Mouse (Mus musculus) layer of hippocampus, adult 8-10 months (tissue): ENCODE measurements around the gene Tk2. TPM values are rescaled to one million over a fixed set of nuclear protein-coding genes. Genes with fewer than 3 reads are reported as not detected.
A peak's percentile ranks its signal among the peaks of the same experiment; 100 is the strongest.

Experiments used
- DNase-seq, 2 experiments: peaks; one replicate each; pipeline ENCODE4 v3.0.0; 2022; ENCODE audit warnings: low spot score in 2 of 2
- total RNA-seq, 4 experiments: library from RNA; stranded (reverse); gene quantifications; 2 replicates each; pipeline ENCODE4 v1.2.4; 2022

The Tk2 gene
- total RNA-seq, 4 experiments from 2014 or later: 39.2 to 46.1 (median 43.9) TPM

GRCm38 (mm10) chr8:104219806-104220205, 28.6 kb downstream of the Tk2 start:
- peak; percentile 51 to 84 for DNase-seq

- DNase-seq: peak in 1 of 2 experiments; percentile 25
Observed at GRCm38 (mm10) chr8:104219079-104219478, 29.3 kb downstream of the Tk2 start.

- no peak for DNase-seq
Observed at GRCm38 (mm10) chr8:104217601-104218000, 30.8 kb downstream of the Tk2 start.

GRCm38 (mm10) chr8:104205292-104205691, 43.1 kb downstream of the Tk2 start:
- no peak for DNase-seq

GRCm38 (mm10) chr8:104202320-104202719, 46.0 kb downstream of the Tk2 start:
- DNase-seq: no peak

GRCm38 (mm10) chr8:104201622-104202021, 46.7 kb downstream of the Tk2 start:
- DNase-seq: no peak

GRCm38 (mm10) chr8:104199802-104200201, 48.6 kb downstream of the Tk2 start:
- no peak for DNase-seq

- DNase-seq: no peak
Observed at GRCm38 (mm10) chr8:104191496-104191895, 56.9 kb downstream of the Tk2 start.

- no peak for DNase-seq
Observed at GRCm38 (mm10) chr8:104190777-104191468, 57.4 kb downstream of the Tk2 start.

- no peak for DNase-seq
Observed at GRCm38 (mm10) chr8:104188459-104188858, 59.9 kb downstream of the Tk2 start.

- no peak for DNase-seq
Observed at GRCm38 (mm10) chr8:104187622-104188021, 60.7 kb downstream of the Tk2 start.

- no peak for DNase-seq
Observed at GRCm38 (mm10) chr8:104186827-104187226, 61.5 kb downstream of the Tk2 start.

GRCm38 (mm10) chr8:104184905-104185304, 63.5 kb downstream of the Tk2 start:
- no peak for DNase-seq

GRCm38 (mm10) chr8:104177054-104177453, 71.3 kb downstream of the Tk2 start:
- DNase-seq: no peak

Other genes starting within 250 kb of the Tk2 start
- gene Cdh5, start 146.9 kb downstream of the Tk2 start, total RNA-seq: 10 to 100 TPM in 1 of 4 experiments, 1 to 10 TPM in 3; 9.3 to 10.4 (median 9.7) TPM
- gene Bean1, start 78.1 kb downstream of the Tk2 start, total RNA-seq: 1 to 10 TPM; 5.6 to 8.5 (median 6.2) TPM
- gene Cklf, start 2.3 kb upstream of the Tk2 start, total RNA-seq: 10 to 100 TPM in 1 of 4 experiments, 1 to 10 TPM in 3; 7.5 to 12.1 (median 8.4) TPM
- gene Cmtm2a, start 44.6 kb upstream of the Tk2 start, total RNA-seq: not detected
- gene Gm45711, start 61.5 kb upstream of the Tk2 start, total RNA-seq: not detected
- not detected for gene Cmtm1, start 61.6 kb upstream of the Tk2 start, total RNA-seq
- not detected for gene Gm11020, start 73.0 kb upstream of the Tk2 start, total RNA-seq
- gene Cmtm2b, start 73.7 kb upstream of the Tk2 start, total RNA-seq: not detected
- 10 to 100 TPM in 3 of 4 experiments, 1 to 10 TPM in 1; 7.7 to 23.1 (median 16.0) TPM for gene Cmtm3, start 90.9 kb upstream of the Tk2 start, total RNA-seq
- 10 to 100 TPM; 59.8 to 75.9 (median 66.7) TPM for gene Cmtm4, start 147.2 kb upstream of the Tk2 start, total RNA-seq
- 100 to 1,000 TPM; 230 to 304 (median 242) TPM for gene Dync1li2, start 194.5 kb upstream of the Tk2 start, total RNA-seq